Mouse (Mus musculus) T-helper 1 cell (primary cell): ENCODE data around the gene Tagln3.

Experiments used
- in situ Hi-C: fragments of 300-600 bp; cut with MboI, MseI; formaldehyde crosslinking; loops from one replicate; pipeline ENCODE4 v1.15.1; 2025; ENCODE audit warnings: high pct_unique_total_duplicates

Gene Tagln3

GRCm38 (mm10) chr16:45722460-45722951, 1.9 kb downstream of the Tagln3 start:
- in situ Hi-C loops: no loop called here

DNA sequence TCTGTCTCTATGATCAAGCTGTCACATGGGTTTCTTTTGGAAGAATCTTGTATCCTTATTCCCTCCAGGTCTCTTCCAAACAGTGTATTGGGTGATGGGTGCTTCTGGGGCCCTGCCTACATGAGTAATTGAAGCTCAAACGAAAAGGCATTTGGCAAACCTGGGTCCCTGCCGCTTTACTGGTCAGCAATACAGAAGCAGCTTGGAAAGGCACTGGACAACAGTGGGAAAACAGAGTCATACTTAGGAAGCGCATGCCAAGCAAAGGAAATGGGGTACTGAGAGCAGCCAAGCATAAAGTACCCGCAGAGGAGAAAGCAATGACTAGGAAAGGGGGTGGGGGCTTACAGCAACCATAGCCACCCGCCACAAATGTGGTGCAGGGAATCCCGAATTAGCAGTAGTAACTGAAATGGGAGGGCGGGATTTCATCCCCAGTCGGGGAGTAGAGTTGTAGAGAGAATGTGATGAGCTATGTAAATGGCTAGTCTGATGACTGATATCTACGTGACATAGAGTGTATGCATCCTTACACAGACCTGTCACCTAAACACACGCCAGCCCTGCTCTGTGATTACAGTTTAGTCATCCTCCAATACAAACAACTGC, 4.3 kb downstream of the Tagln3 start:
- in situ Hi-C loops: no loop called here

DNA sequence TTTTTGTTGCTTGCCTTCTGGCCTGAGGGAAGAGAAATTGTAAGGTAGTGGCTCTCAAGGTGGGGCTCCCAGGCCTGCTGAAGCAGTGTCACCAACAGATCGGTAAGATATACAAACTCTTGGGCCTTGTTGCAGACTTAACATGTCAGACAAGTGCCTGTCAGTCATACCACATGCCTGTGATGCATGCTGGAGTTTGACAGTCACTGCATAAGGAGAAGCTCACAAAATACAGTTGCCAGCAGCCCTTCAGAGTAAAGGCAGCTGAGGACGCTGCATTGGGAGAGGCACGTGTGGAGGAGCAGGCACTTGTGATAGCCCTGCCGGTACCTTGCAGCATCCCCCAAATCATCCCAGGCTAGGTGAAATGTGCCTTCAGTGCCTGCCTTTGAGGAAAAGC, 6.1 kb downstream of the Tagln3 start:
- in situ Hi-C loops: no loop called here

GRCm38 (mm10) chr16:45714489-45715150, 9.8 kb downstream of the Tagln3 start:
- in situ Hi-C loops: no loop called here

DNA sequence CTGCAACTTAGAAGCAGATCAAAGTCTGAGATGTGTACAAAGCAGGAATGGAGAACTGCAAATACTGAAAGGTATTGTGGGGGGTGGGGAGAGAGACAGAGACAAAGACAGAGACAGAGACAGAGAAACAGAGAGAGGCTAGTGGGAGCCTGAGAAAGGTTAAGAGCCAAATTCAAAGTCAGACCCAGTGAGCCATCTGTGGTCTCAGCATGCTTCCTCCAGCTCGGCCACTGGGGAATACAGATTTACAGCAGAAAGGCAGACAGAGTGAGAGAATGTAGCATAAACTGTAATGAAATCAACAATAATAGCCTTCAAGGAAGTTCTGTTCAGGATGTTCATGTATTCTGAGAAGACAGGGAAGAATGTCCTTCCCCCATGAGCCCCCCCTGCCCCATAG, 10.5 kb downstream of the Tagln3 start:
- in situ Hi-C loops: no loop called here

- in situ Hi-C loops: no loop called here
Observed at GRCm38 (mm10) chr16:45713261-45713660, 11.1 kb downstream of the Tagln3 start.

GRCm38 (mm10) chr16:45711263-45711662, 13.1 kb downstream of the Tagln3 start:
- in situ Hi-C loops: no loop called here

DNA sequence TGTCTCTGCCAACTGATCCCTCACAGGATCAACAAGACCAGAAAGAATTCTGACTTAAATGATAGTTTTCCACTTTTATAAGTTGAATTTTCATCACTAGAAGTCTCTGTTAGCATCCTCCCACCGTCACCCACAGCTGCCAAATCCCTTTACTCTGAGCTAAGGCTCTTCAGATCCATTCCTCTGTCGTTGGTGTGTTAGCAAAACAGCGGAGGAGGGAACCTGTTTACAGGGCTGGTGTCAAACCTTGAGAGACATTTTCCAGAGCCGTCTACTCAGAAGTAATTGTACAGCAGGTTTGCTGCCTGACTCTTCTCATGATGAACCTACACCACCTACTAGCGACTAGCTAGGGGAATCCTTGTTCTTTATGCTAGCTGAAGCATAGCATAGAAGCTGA, 25.1 kb downstream of the Tagln3 start:
- in situ Hi-C loops: no loop called here

- in situ Hi-C loops: no loop called here
Observed at GRCm38 (mm10) chr16:45697996-45698395, 26.4 kb downstream of the Tagln3 start.

- in situ Hi-C loops: no loop called here
Observed at GRCm38 (mm10) chr16:45695445-45696160, 28.8 kb downstream of the Tagln3 start.

GRCm38 (mm10) chr16:45693558-45693957, 30.9 kb downstream of the Tagln3 start, which contains the start of gene Tmprss7:
Tmprss7 (minus strand) TSS chr16:45693658.
- in situ Hi-C loops: no loop called here

DNA sequence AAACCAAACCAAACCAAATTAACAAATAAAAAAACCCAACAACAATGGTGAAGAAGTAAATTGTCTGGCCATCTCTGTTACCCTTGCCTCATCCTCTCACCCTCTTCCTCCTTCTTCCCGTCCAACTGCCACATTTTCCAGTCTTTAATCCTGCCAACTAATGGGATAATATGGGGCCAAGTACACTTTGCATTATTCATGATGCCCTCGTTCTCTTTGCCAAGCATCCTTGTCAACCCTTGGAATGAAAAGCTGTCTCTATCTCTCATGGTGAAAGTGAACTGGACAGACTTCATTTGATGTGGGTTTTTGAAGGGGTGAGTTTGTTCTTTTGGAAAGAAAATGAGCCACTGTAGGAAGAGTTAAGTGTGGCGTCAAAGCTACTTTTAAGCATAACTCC, 31.6 kb downstream of the Tagln3 start:
- in situ Hi-C loops: no loop called here

- in situ Hi-C loops: no loop called here
Observed at GRCm38 (mm10) chr16:45690178-45690577, 34.2 kb downstream of the Tagln3 start.

- in situ Hi-C loops: no loop called here
Observed at GRCm38 (mm10) chr16:45686833-45687232, 37.6 kb downstream of the Tagln3 start.

DNA sequence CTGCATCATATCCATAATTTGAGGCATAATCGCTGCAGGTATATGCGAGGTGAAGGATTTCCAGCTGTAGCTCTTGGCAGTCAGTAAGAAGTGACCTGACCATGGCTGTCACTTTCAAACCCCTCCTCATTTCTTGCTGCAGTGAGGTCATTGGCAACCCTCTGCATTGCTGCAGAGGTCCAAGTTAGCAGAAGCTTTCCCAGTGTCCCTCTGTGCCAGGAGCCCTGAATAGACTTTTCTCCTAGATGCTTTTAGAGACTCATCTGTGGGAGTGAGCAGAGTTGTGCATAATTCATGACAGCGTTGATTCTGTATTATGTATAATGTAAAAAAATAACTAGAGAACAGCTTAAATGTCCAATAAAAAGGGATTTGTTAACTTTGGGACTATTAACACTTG, 39.1 kb downstream of the Tagln3 start:
- in situ Hi-C loops: no loop called here

DNA sequence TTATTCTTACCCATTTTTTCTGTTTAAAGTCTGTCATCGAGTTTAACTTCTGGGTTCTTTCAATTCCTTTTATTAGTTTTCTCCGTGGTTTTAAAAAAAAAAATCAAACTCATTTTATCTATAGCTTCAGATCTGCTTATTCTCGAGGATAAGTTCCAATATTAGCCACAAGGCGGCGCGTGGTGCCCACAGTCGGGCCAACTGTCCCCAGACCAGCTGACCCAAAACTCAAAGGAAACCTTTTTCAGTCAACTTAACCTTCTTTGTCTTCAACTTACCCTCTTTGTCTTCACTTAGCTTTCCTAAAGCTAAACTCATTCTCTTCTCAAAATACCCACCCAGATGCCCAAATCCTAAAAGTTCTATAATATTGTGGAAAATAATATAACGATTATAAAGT, 39.6 kb downstream of the Tagln3 start:
- in situ Hi-C loops: no loop called here

DNA sequence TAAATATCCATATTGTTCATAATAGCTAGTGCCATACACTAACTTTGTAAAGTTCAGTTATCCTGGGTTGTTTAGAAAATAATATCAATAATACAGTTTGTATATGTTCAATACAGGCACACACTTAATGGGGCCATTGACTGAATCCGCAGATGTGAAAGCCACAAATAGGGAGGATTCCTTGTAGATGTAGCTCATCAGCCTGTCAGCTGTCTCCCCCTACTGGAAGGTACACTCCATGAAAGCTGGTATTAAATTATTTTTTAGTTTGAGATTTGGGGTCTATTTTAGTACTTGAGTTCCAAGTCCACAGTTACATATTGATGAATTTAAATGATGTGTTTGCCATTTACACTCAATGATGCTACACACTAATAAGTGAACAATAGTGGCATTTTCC, 47.9 kb downstream of the Tagln3 start:
- in situ Hi-C loops: loop anchor here (5.0 kb wide), 2 partner anchors 44 to 94 kb away; no protein-coding TSS in a partner anchor

DNA sequence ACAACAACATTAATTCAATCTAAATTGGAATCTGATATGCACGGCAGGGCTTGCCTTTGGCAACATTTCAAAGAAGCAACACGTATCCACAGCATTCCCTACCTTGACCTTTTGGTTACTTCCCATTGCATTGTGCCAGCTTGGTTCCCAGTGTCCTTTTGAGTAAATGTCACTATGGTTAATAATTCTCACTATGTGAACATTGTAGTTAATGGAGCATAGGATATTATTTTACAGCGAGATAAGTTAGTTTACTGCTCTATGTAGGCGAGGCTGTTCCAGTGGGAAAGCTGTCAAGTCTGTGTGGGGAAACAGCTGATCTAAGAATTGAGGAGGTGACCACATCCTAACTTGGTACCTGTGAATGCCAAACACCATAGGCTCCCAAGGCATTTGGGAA, 54.4 kb downstream of the Tagln3 start:
- in situ Hi-C loops: no loop called here

GRCm38 (mm10) chr16:45668178-45668577, 56.2 kb downstream of the Tagln3 start:
- in situ Hi-C loops: no loop called here

DNA sequence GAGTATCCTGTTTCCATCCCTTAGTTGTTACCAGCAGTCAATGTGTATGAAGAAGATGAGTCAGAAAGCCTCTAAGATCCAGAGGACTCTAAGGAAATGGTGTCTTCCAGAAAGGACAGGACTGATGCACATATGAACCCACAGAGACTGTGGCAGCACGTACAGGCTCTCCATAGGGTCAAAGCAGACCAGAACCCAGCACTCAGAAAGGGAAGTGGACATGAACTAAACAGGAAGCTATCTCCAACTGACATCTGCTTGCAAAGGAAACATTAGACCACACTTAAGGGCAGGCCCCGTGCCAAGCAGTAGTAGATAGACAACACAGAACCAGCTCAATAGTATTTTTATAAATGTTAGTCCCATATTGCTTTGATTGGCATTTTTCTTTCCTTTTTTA, 58.3 kb downstream of the Tagln3 start:
- in situ Hi-C loops: no loop called here

DNA sequence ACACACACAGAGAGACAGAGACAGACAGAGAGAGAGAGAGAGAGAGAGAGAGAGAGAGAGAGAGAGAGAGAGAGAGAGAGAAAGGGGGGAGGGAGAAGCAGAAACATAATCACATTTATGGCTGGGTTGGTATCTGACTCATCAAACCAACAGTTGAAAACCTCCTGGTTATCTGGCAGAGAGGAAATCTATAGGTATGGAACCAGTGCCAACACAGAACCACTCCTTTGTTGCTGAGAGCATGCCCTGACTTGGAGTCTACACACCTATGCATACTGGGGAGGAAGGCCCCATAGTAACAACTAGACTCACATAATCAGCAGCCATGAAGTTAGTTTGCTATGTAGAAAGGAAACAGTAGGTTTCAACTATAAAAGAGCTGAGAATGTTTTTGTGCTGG, 62.0 kb downstream of the Tagln3 start:
- in situ Hi-C loops: no loop called here
